Mouse (Mus musculus): ENCODE data around the gene Sipa1l2. TPM values are rescaled to one million over a fixed set of nuclear protein-coding genes. Genes with fewer than 3 reads are reported as not detected.
A peak's percentile ranks its signal among the peaks of the same experiment; 100 is the strongest.

Sipa1l2 gene
- polyA plus RNA-seq, 1 experiment from 2014 or later, result 4.9 TPM

DNA sequence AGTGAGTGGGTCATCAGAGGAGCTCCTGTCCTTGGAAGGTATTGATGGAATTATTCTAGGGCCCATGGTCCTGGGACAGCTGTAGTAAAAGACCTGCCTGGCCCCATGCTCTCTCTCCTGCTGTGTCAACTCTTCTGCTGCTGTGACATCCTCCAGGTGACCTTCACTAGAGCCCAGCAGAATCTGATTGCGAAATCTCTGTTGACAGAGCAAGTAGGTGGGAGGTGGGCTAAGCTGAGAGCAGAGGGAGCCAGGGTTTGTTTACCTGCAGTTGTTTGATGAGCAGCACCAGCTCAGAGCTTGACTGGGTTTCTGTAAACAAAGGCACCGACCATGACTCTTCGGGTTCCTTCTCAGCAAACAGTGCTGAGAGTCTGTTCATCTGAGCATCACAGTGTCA is 187.9 kb downstream of the Sipa1l2 start:
- Histone ChIP-seq H3K4me1 (ENCODE audit: control insufficient read depth, insufficient read depth, low read length) (0 out of 2 replicates have a peak, but pooled peaks cover 7% of the 10 kb centered on the region), H3K4me2 (ENCODE audit: low read depth, low read length) (no peak overlapping the region), H3K4me3 (ENCODE audit: low read length) (no peak overlapping the region), H3K27me3 (replicated peaks; ENCODE audit: control insufficient read depth, insufficient read depth, low read length) (no peaks in the 10 kb centered on the region), H3K9me3 (ENCODE audit: control insufficient read depth, low read length) (no peaks in the 10 kb centered on the region), H3K9ac (ENCODE audit: low read depth, low read length) (no peak overlapping the region), H3K27ac (ENCODE audit: low read length) (no peak overlapping the region), H3K36me3 (ENCODE audit: control insufficient read depth, insufficient read depth, low read length) (no peaks in the 10 kb centered on the region)
- 17% methylated on average over 3 of the region's 3 CpGs for WGBS
- peak; percentile 56; the same call in 1 of the 2 replicates for ATAC-seq

DNA sequence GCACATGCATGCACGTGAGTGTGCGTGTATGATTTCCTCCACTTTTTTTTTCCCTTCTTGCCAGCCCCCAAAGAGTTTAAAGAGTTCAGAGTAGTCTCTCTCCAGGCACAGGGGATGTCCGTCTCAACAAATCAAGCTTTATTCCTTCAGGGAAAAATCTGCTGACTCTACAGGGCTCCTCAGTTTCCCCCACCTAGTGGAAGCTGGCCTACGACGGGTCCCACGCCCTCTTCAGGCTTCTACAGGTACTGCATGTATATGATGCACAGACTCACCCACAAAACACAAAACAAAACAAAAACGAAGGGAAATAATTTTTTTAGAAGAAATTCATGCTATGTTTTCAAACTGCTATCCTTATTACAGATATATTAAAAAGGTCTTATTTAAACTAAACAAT is 189.7 kb downstream of the Sipa1l2 start:
- H3K27me3 ChIP-seq (replicated peaks; ENCODE audit: control insufficient read depth, insufficient read depth, low read length), result no peaks in the 10 kb centered on the region
- no peaks in the 10 kb centered on the region for H3K36me3 ChIP-seq (ENCODE audit: control insufficient read depth, insufficient read depth, low read length)
- no peak overlapping the region for H3K27ac ChIP-seq (ENCODE audit: low read length)
- H3K4me2 ChIP-seq (ENCODE audit: low read depth, low read length), result no peak overlapping the region
- H3K9me3 ChIP-seq (ENCODE audit: control insufficient read depth, low read length), result no peaks in the 10 kb centered on the region
- ATAC-seq, result no peak
- H3K9ac ChIP-seq (ENCODE audit: low read depth, low read length), result no peak overlapping the region
- H3K4me1 ChIP-seq (ENCODE audit: control insufficient read depth, insufficient read depth, low read length), result no peaks in the 10 kb centered on the region
- 55% methylated on average over 7 of the region's 7 CpGs for WGBS
- H3K4me3 ChIP-seq (ENCODE audit: low read length), result no peak overlapping the region

- Histone ChIP-seq H3K27me3 (replicated peaks; ENCODE audit: control insufficient read depth, insufficient read depth, low read length) (no peaks in the 10 kb centered on the region), H3K36me3 (ENCODE audit: control insufficient read depth, insufficient read depth, low read length) (no peaks in the 10 kb centered on the region)
- WGBS, result 66% methylated on average over 10 of the region's 10 CpGs
Observed at GRCm38 (mm10) chr8:125379156-125379555, 190.5 kb downstream of the Sipa1l2 start.

DNA sequence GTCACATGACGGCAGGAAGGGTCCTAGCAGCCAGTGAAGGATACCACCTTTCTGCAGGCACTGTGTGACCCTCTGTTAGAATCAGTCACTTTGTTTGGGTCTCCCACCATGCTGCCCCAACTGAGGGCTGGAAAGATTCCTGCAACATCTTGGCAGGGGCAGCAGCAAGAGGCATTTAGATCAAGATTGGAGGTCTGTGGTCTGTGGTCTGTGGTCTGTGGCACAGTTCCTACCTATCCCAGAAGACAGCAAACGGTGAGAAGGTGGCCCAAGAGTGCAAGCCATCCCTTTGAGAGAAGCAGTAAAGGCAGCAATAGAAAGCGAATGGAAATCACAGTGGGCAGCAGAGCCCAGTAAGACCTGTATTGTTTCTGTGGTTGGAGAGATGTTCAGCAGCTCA is 191.9 kb downstream of the Sipa1l2 start:
- Histone ChIP-seq H3K27ac (ENCODE audit: low read length) (no peak overlapping the region), H3K4me2 (ENCODE audit: low read depth, low read length) (no peak overlapping the region), H3K27me3 (replicated peaks; ENCODE audit: control insufficient read depth, insufficient read depth, low read length) (no peaks in the 10 kb centered on the region), H3K4me1 (ENCODE audit: control insufficient read depth, insufficient read depth, low read length) (no peaks in the 10 kb centered on the region), H3K9me3 (ENCODE audit: control insufficient read depth, low read length) (no peaks in the 10 kb centered on the region), H3K36me3 (ENCODE audit: control insufficient read depth, insufficient read depth, low read length) (no peaks in the 10 kb centered on the region), H3K4me3 (ENCODE audit: low read length) (no peak overlapping the region), H3K9ac (ENCODE audit: low read depth, low read length) (no peak overlapping the region)
- WGBS, result 84% methylated on average over 3 of the region's 3 CpGs
- ATAC-seq, result no peak

More at GRCm38 (mm10) chr8:125379156-125379555, 190.5 kb downstream of the Sipa1l2 start:
- no peak for ATAC-seq
- no peaks in the 10 kb centered on the region for H3K4me1 ChIP-seq (ENCODE audit: control insufficient read depth, insufficient read depth, low read length)
- no peak overlapping the region for H3K4me3 ChIP-seq (ENCODE audit: low read length)
- no peaks in the 10 kb centered on the region for H3K9me3 ChIP-seq (ENCODE audit: control insufficient read depth, low read length)
- H3K9ac ChIP-seq (ENCODE audit: low read depth, low read length), result no peak overlapping the region
- H3K27ac ChIP-seq (ENCODE audit: low read length), result no peak overlapping the region
- H3K4me2 ChIP-seq (ENCODE audit: low read depth, low read length), result no peak overlapping the region

GRCm38 (mm10) chr8:125376448-125376845 is 193.2 kb downstream of the Sipa1l2 start:
- Histone ChIP-seq H3K4me1 (ENCODE audit: control insufficient read depth, insufficient read depth, low read length) (no peaks in the 10 kb centered on the region), H3K4me3 (ENCODE audit: low read length) (no peak overlapping the region), H3K9ac (ENCODE audit: low read depth, low read length) (no peak overlapping the region), H3K9me3 (ENCODE audit: control insufficient read depth, low read length) (no peaks in the 10 kb centered on the region), H3K27ac (ENCODE audit: low read length) (no peak overlapping the region), H3K36me3 (ENCODE audit: control insufficient read depth, insufficient read depth, low read length) (no peaks in the 10 kb centered on the region), H3K27me3 (replicated peaks; ENCODE audit: control insufficient read depth, insufficient read depth, low read length) (no peaks in the 10 kb centered on the region), H3K4me2 (ENCODE audit: low read depth, low read length) (no peak overlapping the region)
- ATAC-seq, result no peak
- 58% methylated on average over 6 of the region's 6 CpGs for WGBS

DNA sequence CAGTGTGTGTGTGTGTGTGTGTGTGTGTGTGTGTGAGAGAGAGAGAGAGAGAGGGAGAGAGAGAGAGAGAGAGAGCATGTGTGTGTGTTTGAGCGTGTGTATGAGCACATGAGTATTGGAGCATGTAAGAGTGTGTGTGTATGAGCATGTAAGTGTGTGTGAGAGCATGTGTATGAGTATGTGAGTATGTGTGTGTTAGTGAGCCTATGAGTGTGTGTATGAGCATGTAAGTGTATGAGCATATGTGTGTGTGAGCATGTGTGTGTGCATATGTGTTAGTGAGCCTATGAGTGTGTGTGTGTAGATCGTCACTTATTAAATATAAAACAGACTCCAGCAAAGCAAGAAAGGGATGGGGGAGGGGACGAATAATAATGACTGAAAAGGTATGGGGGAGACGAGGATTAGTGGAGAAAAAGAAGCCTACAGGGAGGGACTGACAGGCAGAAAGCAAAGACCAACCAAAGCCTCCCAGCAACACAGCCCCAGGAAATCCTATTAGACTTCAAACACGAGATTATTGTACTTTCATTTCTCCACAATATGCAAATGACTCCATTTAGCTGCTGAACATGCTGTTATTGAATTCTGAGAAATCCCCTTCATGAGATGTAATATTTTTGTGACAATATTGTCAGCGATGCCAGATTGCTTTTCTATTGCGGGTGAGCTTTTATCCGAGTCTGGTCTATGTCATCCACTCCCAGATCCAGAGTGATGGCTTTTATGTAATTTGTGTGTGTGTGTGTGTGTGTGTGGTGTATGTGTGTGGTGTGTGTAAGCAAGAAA is 193.8 kb downstream of the Sipa1l2 start:
- Histone ChIP-seq H3K4me2 (ENCODE audit: low read depth, low read length) (no peak overlapping the region), H3K9ac (ENCODE audit: low read depth, low read length) (no peak overlapping the region), H3K4me3 (ENCODE audit: low read length) (no peak overlapping the region), H3K9me3 (ENCODE audit: control insufficient read depth, low read length) (no peaks in the 10 kb centered on the region), H3K4me1 (ENCODE audit: control insufficient read depth, insufficient read depth, low read length) (no peaks in the 10 kb centered on the region), H3K36me3 (ENCODE audit: control insufficient read depth, insufficient read depth, low read length) (no peaks in the 10 kb centered on the region), H3K27ac (ENCODE audit: low read length) (no peak overlapping the region), H3K27me3 (replicated peaks; ENCODE audit: control insufficient read depth, insufficient read depth, low read length) (no peaks in the 10 kb centered on the region)
- ATAC-seq, result no peak
- 56% methylated on average over 8 of the region's 8 CpGs for WGBS

DNA sequence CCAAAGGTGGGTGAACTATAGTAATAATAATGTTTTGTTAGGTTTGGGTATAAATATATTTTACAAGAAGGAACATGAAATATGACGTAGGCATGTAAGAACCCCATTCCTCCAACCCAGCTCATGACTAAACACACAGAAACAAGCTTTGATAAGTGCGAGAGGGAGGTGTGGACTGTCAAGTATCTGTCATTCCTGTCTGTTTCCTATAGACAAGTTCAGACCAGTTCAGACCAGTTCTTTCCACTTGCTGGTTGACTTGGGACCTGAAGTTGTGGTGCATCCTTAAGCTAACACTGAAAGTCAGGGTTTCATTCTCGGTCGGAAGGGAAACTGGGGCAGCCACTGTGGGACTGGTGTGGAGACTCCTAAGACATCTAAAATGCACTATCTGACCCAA is 197.0 kb downstream of the Sipa1l2 start:
- ATAC-seq, result no peak
- no peak overlapping the region for H3K27ac ChIP-seq (ENCODE audit: low read length)
- H3K4me2 ChIP-seq (ENCODE audit: low read depth, low read length), result no peak overlapping the region
- H3K4me3 ChIP-seq (ENCODE audit: low read length), result no peak overlapping the region
- no peaks in the 10 kb centered on the region for H3K36me3 ChIP-seq (ENCODE audit: control insufficient read depth, insufficient read depth, low read length)
- no peaks in the 10 kb centered on the region for H3K9me3 ChIP-seq (ENCODE audit: control insufficient read depth, low read length)
- H3K27me3 ChIP-seq (replicated peaks; ENCODE audit: control insufficient read depth, insufficient read depth, low read length), result no peaks in the 10 kb centered on the region
- H3K4me1 ChIP-seq (ENCODE audit: control insufficient read depth, insufficient read depth, low read length), result peaks cover 15% of the 10 kb centered on the region
- H3K9ac ChIP-seq (ENCODE audit: low read depth, low read length), result no peak overlapping the region
- 91% methylated on average over 4 of the region's 4 CpGs for whole genome bisulfite sequencing

GRCm38 (mm10) chr8:125369491-125370236 is 199.9 kb downstream of the Sipa1l2 start:
- H3K4me2 ChIP-seq (ENCODE audit: low read depth, low read length), result no peak overlapping the region
- peaks cover 15% of the 10 kb centered on the region for H3K4me1 ChIP-seq (ENCODE audit: control insufficient read depth, insufficient read depth, low read length)
- peak; percentile 56; the same call in 1 of the 2 replicates for ATAC-seq

GRCm38 (mm10) chr8:125368341-125369035 is 201.1 kb downstream of the Sipa1l2 start:
- peak overlapping the region; percentile 29; the same call in 1 of the 2 replicates for H3K9ac ChIP-seq (ENCODE audit: low read depth, low read length)

More at GRCm38 (mm10) chr8:125369491-125370236, 199.9 kb downstream of the Sipa1l2 start:
- H3K9ac ChIP-seq (ENCODE audit: low read depth, low read length), result no peak overlapping the region
- no peaks in the 10 kb centered on the region for H3K36me3 ChIP-seq (ENCODE audit: control insufficient read depth, insufficient read depth, low read length)
- H3K27me3 ChIP-seq (replicated peaks; ENCODE audit: control insufficient read depth, insufficient read depth, low read length), result no peaks in the 10 kb centered on the region
- H3K9me3 ChIP-seq (ENCODE audit: control insufficient read depth, low read length), result no peaks in the 10 kb centered on the region
- 40% methylated on average over 8 of the region's 8 CpGs for whole genome bisulfite sequencing
- no peak overlapping the region for H3K4me3 ChIP-seq (ENCODE audit: low read length)
- H3K27ac ChIP-seq (ENCODE audit: low read length), result peak overlapping the region; percentile 66

More at GRCm38 (mm10) chr8:125368341-125369035, 201.1 kb downstream of the Sipa1l2 start:
- Histone ChIP-seq H3K27me3 (replicated peaks; ENCODE audit: control insufficient read depth, insufficient read depth, low read length) (no peaks in the 10 kb centered on the region), H3K27ac (ENCODE audit: low read length) (no peak overlapping the region), H3K4me3 (ENCODE audit: low read length) (no peak overlapping the region), H3K4me1 (ENCODE audit: control insufficient read depth, insufficient read depth, low read length) (peaks cover 15% of the 10 kb centered on the region), H3K4me2 (ENCODE audit: low read depth, low read length) (no peak overlapping the region), H3K36me3 (ENCODE audit: control insufficient read depth, insufficient read depth, low read length) (no peaks in the 10 kb centered on the region), H3K9me3 (ENCODE audit: control insufficient read depth, low read length) (no peaks in the 10 kb centered on the region)
- WGBS, result 38% methylated on average over 4 of the region's 4 CpGs
- no peak for ATAC-seq
